Mouse (Mus musculus): Measurements from ENCODE around the gene Nhsl1.

DNA sequence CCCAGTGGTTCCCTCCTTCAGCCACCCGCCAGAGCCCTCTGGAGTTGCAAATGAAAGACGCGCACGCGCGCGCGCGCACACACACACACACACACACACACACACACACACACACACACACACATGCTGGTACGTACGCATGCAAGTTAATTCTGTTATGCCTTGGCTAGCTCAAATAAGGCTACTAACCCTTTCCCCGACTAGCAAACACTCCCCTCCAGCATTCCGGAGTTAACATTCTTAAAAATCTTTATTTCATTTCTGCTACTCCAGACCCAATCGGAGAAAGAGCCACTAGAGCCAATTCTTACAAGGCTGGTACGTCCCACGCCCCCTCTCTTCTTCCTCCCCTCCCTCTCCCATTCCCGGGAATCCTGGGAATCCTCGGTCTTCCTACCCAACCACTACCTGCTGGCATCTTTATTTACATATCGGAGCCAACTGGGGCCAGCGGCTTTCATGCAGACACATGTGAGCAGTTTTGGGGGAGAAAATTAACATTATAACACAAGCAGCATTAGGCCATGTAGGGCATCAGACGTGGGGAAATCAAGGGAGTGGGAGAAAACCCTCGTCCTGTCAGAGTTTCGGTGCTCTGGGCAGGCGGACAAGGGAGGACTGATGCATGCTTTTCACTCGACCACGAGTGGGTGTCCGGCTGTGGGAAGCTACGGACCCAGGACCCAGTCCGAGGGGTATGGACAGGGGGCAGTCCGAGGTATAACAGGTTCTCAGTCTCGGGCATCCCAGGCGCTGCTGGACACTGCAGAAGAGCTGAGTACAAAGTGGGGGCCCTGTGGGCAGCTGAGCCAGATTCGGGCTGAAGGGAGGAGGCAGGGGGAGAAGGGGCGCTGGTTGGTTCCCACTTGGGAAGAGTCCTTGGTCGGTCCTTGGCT lies 230.8 kb downstream of the Nhsl1 start:
- TF ChIP-seq CTCF (IDR thresholded peaks at IDR 0.05; ENCODE audit: control insufficient read depth, insufficient read depth, insufficient replicate concordance, low read depth, low read length) (no peak), POLR2A (IDR thresholded peaks at IDR 0.05; ENCODE audit: control insufficient read depth, low read depth, low read length) (no peak)

Data from testis, adult 2 months (tissue).